In genomic region chr2:52574929-52575328, GRCm38 (mm10) we compare ENCODE assay signal across 16 mouse cellular contexts.
DNase-seq lines count a peak whose midpoint lies in the region; ATAC-seq and TF ChIP-seq lines count a peak whose summit lies in the region.
"Had no signal": no experiment of that assay in that cellular context is flagged by ENCODE, and none has a peak within 500 bp of the region (broad histone marks: within the 10 kb centered on the region; RNA-seq: fewer than 3 reads in every experiment).

No protein-coding gene starts in this region.

- H3K27ac ChIP-seq in left cerebral cortex, adult 2 months, result no peak overlapping the region
- H3K27ac ChIP-seq: forebrain, embryonic 15.5 days had no signal

- peak; percentile 65 for DNase-seq in cerebellum, adult 11-12 months
- DNase-seq in left cerebral cortex, adult 2 months (ENCODE audit: extremely low spot score in 1 of 2, low spot score in 2 of 2), result no peak
- DNase-seq in left cerebral cortex, postnatal 25 days (ENCODE audit: low spot score in 2 of 2), result no peak
- DNase-seq in A20 (ENCODE audit: low read depth, low spot score), result peak; percentile 12
- DNase-seq in cerebellum, adult 9-10 months, result peak; percentile 74
- DNase-seq in embryo, embryonic 9.5 days (ENCODE audit: extremely low spot score), result no peak
- no peak for DNase-seq in embryo, embryonic 11 days
- DNase-seq: adrenal gland, postnatal 10 days; kidney, postnatal 14 days; left cerebral cortex, postnatal 4 days; midbrain, embryonic 14.5 days; right cerebral cortex, adult 18-20 months had no signal

- ATAC-seq in cerebellum, adult (ENCODE audit: insufficient number of reproducible peaks, low FRiP score, low TSS enrichment), result no peak; the same call in 1 of the 2 replicates
- ATAC-seq: forebrain, embryonic 15.5 days; inflammation-experienced regulatory T-cells, adult 6 months had no signal

- intact Hi-C loops in left cerebral cortex, adult 2 months (cut with DNase I), result no loop called here
- intact Hi-C loops in left cerebral cortex, postnatal 25 days (cut with DNase I), result no loop called here

- H3K4me3 ChIP-seq in left cerebral cortex, adult 2 months, result no peak overlapping the region
- H3K4me3 ChIP-seq: erythroblast, embryonic 14.5 days; forebrain, embryonic 15.5 days had no signal

- peak; percentile 28 for TF ChIP-seq CTCF in left cerebral cortex, adult 2 months (IDR thresholded peaks at IDR 0.05)

Comparison
In these comparisons a context has a peak if more than half of its experiments do, and no peak if none do; other contexts are left out.
1. DNase-seq: peak in cerebellum, adult 11-12 months (single experiment), A20 (single experiment) and cerebellum, adult 9-10 months (single experiment); none in left cerebral cortex, adult 2 months (0 of 2), left cerebral cortex, postnatal 25 days (0 of 2), embryo, embryonic 9.5 days (single experiment) and embryo, embryonic 11 days (single experiment).